In the genomic region with DNA sequence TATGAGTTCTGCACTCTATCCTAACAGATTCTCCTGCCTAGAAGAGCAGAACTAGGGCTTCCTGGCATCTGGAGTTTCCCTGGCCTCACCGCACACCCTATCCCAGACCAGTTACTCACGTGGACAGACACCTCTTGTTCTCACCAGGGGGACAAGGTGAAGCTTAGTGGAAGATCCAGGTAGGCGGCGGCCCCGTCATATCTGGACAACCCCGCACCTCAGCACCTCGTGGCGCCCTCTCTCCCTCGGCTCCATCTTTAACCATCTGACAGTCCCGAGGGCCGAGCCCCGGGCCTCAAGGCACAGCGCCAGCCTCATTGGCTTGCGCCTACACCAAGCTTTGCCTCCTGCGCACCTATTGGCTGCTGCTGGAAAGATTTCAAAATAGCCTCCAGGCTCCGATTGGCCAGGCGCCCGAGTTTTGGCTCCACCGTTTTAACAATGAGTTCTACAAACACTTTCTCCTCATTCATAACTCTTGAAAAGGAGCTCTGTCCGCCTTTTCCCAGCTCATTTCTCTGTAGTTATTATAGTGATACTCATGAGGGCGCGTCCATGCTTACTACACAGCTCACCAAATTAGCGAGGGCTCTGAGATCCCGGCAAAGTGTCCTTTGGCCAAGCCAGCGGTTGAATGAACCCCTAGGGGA, we compare ENCODE assay signal across 8 mouse cellular contexts. TPM values are rescaled to one million over a fixed set of nuclear protein-coding genes. Genes with fewer than 3 reads are reported as not detected.
DNase-seq lines count a peak whose midpoint lies in the region; ATAC-seq and TF ChIP-seq lines count a peak whose summit lies in the region.

Gene 2610318N02Rik, minus strand, starts transcription at position 297 of the 650 bp plus-strand sequence.

- intact Hi-C loops in heart, postnatal 10 days (cut with DNase I), result loop anchor here (5.0 kb wide), 1 partner anchor 167 kb away; no protein-coding TSS in a partner anchor

- TF ChIP-seq POLR2A in testis, adult 2 months (IDR thresholded peaks at IDR 0.05; ENCODE audit: control insufficient read depth, low read depth, low read length), result no peak

- H3K4me2 ChIP-seq in neural tube, embryonic 13.5 days, result peak within 1 kb of the TSS; percentile 82

- no peak within 1 kb of the TSS for H3K27ac ChIP-seq in brown adipose tissue, adult 24 weeks (replicated peaks; ENCODE audit: low read depth, low read length)
- H3K27ac ChIP-seq in neural tube, embryonic 13.5 days (replicated peaks), result peak within 1 kb of the TSS; percentile 35
- no peak within 1 kb of the TSS for H3K27ac ChIP-seq in testis, adult 2 months (ENCODE audit: control insufficient read depth, insufficient read depth, low read depth, low read length)

- H3K9ac ChIP-seq in neural tube, embryonic 13.5 days, result peak within 1 kb of the TSS; percentile 73

- peaks cover 42% of the 10 kb centered on the region for H3K36me3 ChIP-seq in E14TG2a.4 (ENCODE audit: insufficient read depth, low read length)
- no peaks in the 10 kb centered on the region for H3K36me3 ChIP-seq in neural tube, embryonic 13.5 days
- H3K36me3 ChIP-seq in testis, adult 2 months (ENCODE audit: control insufficient read depth, insufficient read depth, low read length), result no peaks in the 10 kb centered on the region

- no peaks in the 10 kb centered on the region for H3K9me3 ChIP-seq in E14TG2a.4 (ENCODE audit: low read length)
- no peaks in the 10 kb centered on the region for H3K9me3 ChIP-seq in neural tube, embryonic 13.5 days

- ATAC-seq in erythroid progenitor cell, adult 5-6 weeks (replicated peaks; ENCODE audit: low FRiP score, poor library complexity, severe bottlenecking), result peak; percentile 97
- peak; percentile 92 for ATAC-seq in neural tube, embryonic 13.5 days (ENCODE audit: low read depth)

- under 1% methylated on average over 25 of the region's 25 CpGs for WGBS in neural tube, embryonic 13.5 days

- no peaks in the 10 kb centered on the region for H3K27me3 ChIP-seq in E14TG2a.4 (ENCODE audit: insufficient read depth, low read length)
- H3K27me3 ChIP-seq in neural tube, embryonic 13.5 days, result no peaks in the 10 kb centered on the region
- H3K27me3 ChIP-seq in testis, adult 2 months (ENCODE audit: control insufficient read depth, insufficient read depth, low read length), result no peaks in the 10 kb centered on the region

- peak; percentile 67 to 75 for DNase-seq in heart, postnatal 10 days
- DNase-seq in kidney, postnatal 36 days, result peak; percentile 78 to 85
- peak; percentile 82 to 84 for DNase-seq in lung, adult 18-20 months

- TF ChIP-seq CTCF in E14TG2a.4 (conservative IDR thresholded peaks at IDR 0.05; ENCODE audit: low read length), result no peak
- TF ChIP-seq CTCF in testis, adult 2 months (IDR thresholded peaks at IDR 0.05; ENCODE audit: control insufficient read depth, insufficient read depth, insufficient replicate concordance, low read depth, low read length), result no peak

- peak within 1 kb of the TSS; percentile 85 for H3K4me3 ChIP-seq in E14TG2a.4 (replicated peaks; ENCODE audit: low read length)
- H3K4me3 ChIP-seq in brown adipose tissue, adult 24 weeks (ENCODE audit: insufficient read depth, low read depth, low read length), result 0 out of 2 replicates have a peak within 1 kb of the TSS, but pooled peaks have one; percentile 19
- H3K4me3 ChIP-seq in neural tube, embryonic 13.5 days, result peak within 1 kb of the TSS; percentile 49
- H3K4me3 ChIP-seq in testis, adult 2 months (ENCODE audit: control insufficient read depth, low read depth, low read length), result peak within 1 kb of the TSS; percentile 71

- H3K4me1 ChIP-seq in E14TG2a.4 (replicated peaks; ENCODE audit: low read depth, low read length), result peaks cover 50% of the 10 kb centered on the region
- no peaks in the 10 kb centered on the region for H3K4me1 ChIP-seq in brown adipose tissue, adult 24 weeks (ENCODE audit: control insufficient read depth, insufficient read depth, insufficient read length, low read length)
- H3K4me1 ChIP-seq in neural tube, embryonic 13.5 days (replicated peaks), result peaks cover 45% of the 10 kb centered on the region
- peaks cover 12% of the 10 kb centered on the region for H3K4me1 ChIP-seq in testis, adult 2 months (ENCODE audit: control insufficient read depth, insufficient read depth, low read length)

RNA-seq across cellular contexts. Expression of gene 2610318N02Rik, which starts in this region (rescaled TPM):
- not detected in 2 replicates for polyA plus RNA-seq in brown adipose tissue, adult 24 weeks (2012; ENCODE audit: insufficient read depth, insufficient read length, missing spikeins)
- 5.9 TPM in 1 of 2 replicates, not detected in the other for total RNA-seq in erythroid progenitor cell, adult 5-6 weeks (2015; ENCODE audit: low replicate concordance)
- 2.7 and 2.9 TPM in 2 replicates for total RNA-seq in erythroid progenitor cell, adult 5-6 weeks (2017; ENCODE audit: low replicate concordance)
- 1 to 10 TPM in 1 of 2 experiments, under 1 TPM in 1; 0.45 to 2.1 TPM for total RNA-seq in heart, postnatal 10 days (2021)
- 25.8 and 26.0 TPM in 2 replicates for polyA plus RNA-seq in neural tube, embryonic 13.5 days (2015; fragmentation: Nextera tagmentation; extraction: Ambion mirVana)
- polyA plus RNA-seq in testis, adult 2 months (2012; rRNA removed), result 3,527 and 3,682 TPM in 2 replicates

Comparison
In these comparisons a context has a peak if more than half of its experiments do, and no peak if none do; other contexts are left out.
1. RNA of gene 2610318N02Rik (polyA plus RNA-seq): 3,527 to 3,682 TPM in testis, adult 2 months; 25.8 to 26.0 TPM in neural tube, embryonic 13.5 days and not detected in brown adipose tissue, adult 24 weeks; every median in the first group is over 100 times any median in the second.
2. H3K4me3 ChIP-seq: peak in every context shown above with its lines; median percentile 85 in E14TG2a.4; 71 in testis, adult 2 months; 49 in neural tube, embryonic 13.5 days; 19 in brown adipose tissue, adult 24 weeks.
3. Peak in every context shown above with its lines, with median percentiles within 50 percentile points of each other: DNase-seq.